Mouse (Mus musculus): ENCODE data around the gene Myh2. TPM values are rescaled to one million over a fixed set of nuclear protein-coding genes. Genes with fewer than 3 reads are reported as not detected.

Myh2 gene
- not detected in 2 replicates for polyA plus RNA-seq (2014; fragmentation: Nextera tagmentation; extraction: Ambion mirVana)

DNA sequence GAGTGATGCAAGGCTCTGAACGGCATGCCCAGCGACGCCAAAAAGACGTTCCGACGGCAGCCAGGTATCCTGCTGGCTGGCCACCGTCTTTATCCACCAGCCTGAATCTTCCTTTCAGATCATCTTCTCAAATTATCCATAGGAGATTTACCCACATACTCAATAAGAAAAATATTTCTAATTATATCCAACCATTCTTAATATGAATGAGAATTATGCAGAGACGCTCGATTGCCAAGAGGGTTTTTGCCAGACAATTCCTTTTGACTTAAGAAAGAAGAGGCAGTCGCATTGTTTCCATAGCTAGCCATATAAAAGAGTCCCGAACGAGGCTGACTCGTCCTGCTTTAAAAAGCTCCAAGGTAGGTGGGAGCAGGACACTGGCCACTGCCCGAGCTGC lies at the start of gene Myh2:
TSS of gene Myh2 (plus strand) at position 301 of the 400 bp plus-strand sequence.
- DNase-seq (ENCODE audit: low spot score) (no peak), ATAC-seq (ENCODE audit: insufficient number of reproducible peaks, low FRiP score, low TSS enrichment, low read depth) (no peak)
- WGBS = 86% methylated on average over 14 of the region's 14 CpGs
- H3K36me3 ChIP-seq (ENCODE audit: control insufficient read depth, insufficient read depth, low read length) = no peaks in the 10 kb centered on the region
- H3K4me2 ChIP-seq (ENCODE audit: low read depth, severe bottlenecking) = no peak within 1 kb of the TSS
- no peaks in the 10 kb centered on the region for H3K9me3 ChIP-seq (ENCODE audit: control insufficient read depth, low read length)
- H3K4me1 ChIP-seq (ENCODE audit: control insufficient read depth, insufficient read depth, low read length) = no peaks in the 10 kb centered on the region
- no peaks in the 10 kb centered on the region for H3K27me3 ChIP-seq (ENCODE audit: control insufficient read depth, insufficient read depth, low read length)
- H3K4me3 ChIP-seq (ENCODE audit: low read depth, low read length) = no peak within 1 kb of the TSS
- no peak within 1 kb of the TSS for H3K27ac ChIP-seq (replicated peaks; ENCODE audit: low read depth, low read length)
- H3K9ac ChIP-seq (ENCODE audit: low read length) = no peak within 1 kb of the TSS

DNA sequence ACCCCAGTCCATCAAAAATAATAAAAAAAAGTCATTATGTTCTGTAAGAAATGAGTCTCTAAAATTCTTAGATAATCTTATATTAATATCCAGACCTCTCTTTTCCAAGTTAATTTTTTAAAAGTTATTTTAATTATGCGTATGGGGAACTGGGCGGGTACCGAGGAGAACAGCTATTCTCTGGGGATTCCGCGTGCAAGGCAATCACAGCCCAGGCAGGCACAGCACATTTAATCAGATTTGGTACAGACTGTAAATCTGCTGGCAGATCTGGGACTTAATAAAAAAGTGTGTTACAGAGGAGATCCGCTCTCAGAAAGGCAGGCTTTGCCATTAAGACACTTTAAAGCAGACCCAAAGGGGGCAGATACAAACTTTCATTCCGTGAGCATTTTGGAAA lies 45.9 kb upstream of the Myh2 start:
- no peak overlapping the region for H3K4me2 ChIP-seq (ENCODE audit: low read depth, severe bottlenecking)
- H3K4me1 ChIP-seq (ENCODE audit: control insufficient read depth, insufficient read depth, low read length) = no peaks in the 10 kb centered on the region
- no peaks in the 10 kb centered on the region for H3K27me3 ChIP-seq (ENCODE audit: control insufficient read depth, insufficient read depth, low read length)
- H3K9ac ChIP-seq (ENCODE audit: low read length) = no peak overlapping the region
- 81% methylated on average over 7 of the region's 7 CpGs for WGBS
- H3K36me3 ChIP-seq (ENCODE audit: control insufficient read depth, insufficient read depth, low read length) = no peaks in the 10 kb centered on the region
- H3K27ac ChIP-seq (replicated peaks; ENCODE audit: low read depth, low read length) = no peak overlapping the region
- no peak for ATAC-seq (ENCODE audit: insufficient number of reproducible peaks, low FRiP score, low TSS enrichment, low read depth)
- no peak for DNase-seq (ENCODE audit: low spot score)
- H3K4me3 ChIP-seq (ENCODE audit: low read depth, low read length) = no peak overlapping the region
- H3K9me3 ChIP-seq (ENCODE audit: control insufficient read depth, low read length) = no peaks in the 10 kb centered on the region

DNA sequence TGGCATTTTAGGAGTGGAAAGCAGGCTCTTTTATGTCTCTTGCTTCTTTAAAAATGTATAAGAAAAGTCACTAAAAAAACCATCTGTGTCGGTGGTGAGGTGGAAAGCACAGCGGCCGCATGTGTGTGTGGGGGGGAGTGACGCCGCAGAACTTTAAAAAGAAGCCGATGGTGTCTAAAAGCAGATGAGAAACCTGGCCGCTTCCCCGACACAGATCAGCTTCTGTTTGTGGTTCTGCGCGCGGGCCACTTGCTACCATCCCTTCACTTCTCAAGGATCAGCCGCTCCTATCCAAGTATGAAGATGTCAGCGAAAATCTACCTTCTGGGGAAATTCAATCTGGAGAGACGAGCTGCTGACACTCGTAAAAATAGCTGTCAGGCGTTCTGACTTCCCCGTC lies 45.5 kb upstream of the Myh2 start:
- Histone ChIP-seq H3K9me3 (ENCODE audit: control insufficient read depth, low read length) (no peaks in the 10 kb centered on the region), H3K4me1 (ENCODE audit: control insufficient read depth, insufficient read depth, low read length) (no peaks in the 10 kb centered on the region), H3K4me2 (ENCODE audit: low read depth, severe bottlenecking) (no peak overlapping the region), H3K4me3 (ENCODE audit: low read depth, low read length) (no peak overlapping the region), H3K36me3 (ENCODE audit: control insufficient read depth, insufficient read depth, low read length) (no peaks in the 10 kb centered on the region), H3K27me3 (ENCODE audit: control insufficient read depth, insufficient read depth, low read length) (no peaks in the 10 kb centered on the region), H3K27ac (replicated peaks; ENCODE audit: low read depth, low read length) (no peak overlapping the region), H3K9ac (ENCODE audit: low read length) (no peak overlapping the region)
- DNase-seq (ENCODE audit: low spot score) (no peak), ATAC-seq (ENCODE audit: insufficient number of reproducible peaks, low FRiP score, low TSS enrichment, low read depth) (no peak)
- 74% methylated on average over 17 of the region's 17 CpGs for WGBS

DNA sequence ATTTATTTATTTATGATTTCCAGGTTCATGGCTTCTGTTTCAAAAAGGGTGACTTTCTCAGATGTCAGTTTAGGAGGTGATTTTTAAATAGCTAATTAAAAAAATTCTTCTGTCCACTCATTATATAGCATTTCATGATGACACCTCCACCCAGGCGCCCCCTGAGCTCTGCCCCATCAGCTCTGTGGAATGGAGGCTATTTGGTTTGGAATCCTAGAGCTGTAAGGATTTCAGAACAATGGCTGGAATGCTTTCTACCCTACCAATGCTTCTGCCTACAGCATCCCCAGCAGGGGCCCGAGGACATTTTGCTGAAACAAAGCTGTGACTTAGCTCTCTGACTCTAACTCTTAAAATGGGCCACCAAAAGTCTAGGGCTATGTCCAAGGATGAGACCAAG lies 37.3 kb upstream of the Myh2 start:
- ATAC-seq (ENCODE audit: insufficient number of reproducible peaks, low FRiP score, low TSS enrichment, low read depth) (no peak), DNase-seq (ENCODE audit: low spot score) (no peak)
- 90% methylated on average over 2 of the region's 2 CpGs for WGBS
- no peak overlapping the region for H3K27ac ChIP-seq (replicated peaks; ENCODE audit: low read depth, low read length)
- no peaks in the 10 kb centered on the region for H3K27me3 ChIP-seq (ENCODE audit: control insufficient read depth, insufficient read depth, low read length)
- H3K9me3 ChIP-seq (ENCODE audit: control insufficient read depth, low read length) = no peaks in the 10 kb centered on the region
- H3K4me2 ChIP-seq (ENCODE audit: low read depth, severe bottlenecking) = no peak overlapping the region
- no peak overlapping the region for H3K9ac ChIP-seq (ENCODE audit: low read length)
- H3K4me1 ChIP-seq (ENCODE audit: control insufficient read depth, insufficient read depth, low read length) = no peaks in the 10 kb centered on the region
- no peak overlapping the region for H3K4me3 ChIP-seq (ENCODE audit: low read depth, low read length)
- no peaks in the 10 kb centered on the region for H3K36me3 ChIP-seq (ENCODE audit: control insufficient read depth, insufficient read depth, low read length)

GRCm38 (mm10) chr11:67134654-67135053 lies 36.2 kb upstream of the Myh2 start:
- no peak overlapping the region for H3K9ac ChIP-seq (ENCODE audit: low read length)
- 86% methylated on average over 6 of the region's 6 CpGs for WGBS
- DNase-seq (ENCODE audit: low spot score) = no peak

DNA sequence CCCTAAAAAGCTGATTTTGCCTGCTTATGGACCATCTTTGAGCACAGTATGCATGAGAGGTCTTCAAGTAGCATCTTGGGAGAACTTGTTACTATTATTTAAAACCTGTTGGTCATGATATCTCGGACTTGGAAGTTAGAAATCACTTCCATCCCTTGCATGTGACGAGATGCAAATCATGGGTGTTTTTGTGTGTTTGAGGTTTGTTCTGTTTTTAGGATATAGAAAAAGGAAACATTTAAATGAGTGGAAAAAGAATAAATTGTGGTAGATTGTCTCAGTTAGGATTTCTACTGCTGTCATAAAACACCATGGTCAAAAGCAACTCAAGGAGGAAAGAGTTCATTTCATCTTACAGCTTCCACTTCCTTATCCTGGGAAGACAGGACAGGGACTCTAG lies 35.3 kb upstream of the Myh2 start:
- Histone ChIP-seq H3K27ac (replicated peaks; ENCODE audit: low read depth, low read length) (no peak overlapping the region), H3K9ac (ENCODE audit: low read length) (no peak overlapping the region), H3K36me3 (ENCODE audit: control insufficient read depth, insufficient read depth, low read length) (no peaks in the 10 kb centered on the region), H3K4me1 (ENCODE audit: control insufficient read depth, insufficient read depth, low read length) (no peaks in the 10 kb centered on the region), H3K4me3 (ENCODE audit: low read depth, low read length) (no peak overlapping the region), H3K4me2 (ENCODE audit: low read depth, severe bottlenecking) (no peak overlapping the region), H3K27me3 (ENCODE audit: control insufficient read depth, insufficient read depth, low read length) (no peaks in the 10 kb centered on the region), H3K9me3 (ENCODE audit: control insufficient read depth, low read length) (no peaks in the 10 kb centered on the region)
- no peak for DNase-seq (ENCODE audit: low spot score)
- WGBS = 85% methylated on average over 2 of the region's 2 CpGs
- ATAC-seq (ENCODE audit: insufficient number of reproducible peaks, low FRiP score, low TSS enrichment, low read depth) = no peak

More at GRCm38 (mm10) chr11:67134654-67135053, 36.2 kb upstream of the Myh2 start:
- Histone ChIP-seq H3K4me1 (ENCODE audit: control insufficient read depth, insufficient read depth, low read length) (no peaks in the 10 kb centered on the region), H3K4me2 (ENCODE audit: low read depth, severe bottlenecking) (no peak overlapping the region), H3K9me3 (ENCODE audit: control insufficient read depth, low read length) (no peaks in the 10 kb centered on the region), H3K36me3 (ENCODE audit: control insufficient read depth, insufficient read depth, low read length) (no peaks in the 10 kb centered on the region), H3K4me3 (ENCODE audit: low read depth, low read length) (no peak overlapping the region), H3K27me3 (ENCODE audit: control insufficient read depth, insufficient read depth, low read length) (no peaks in the 10 kb centered on the region), H3K27ac (replicated peaks; ENCODE audit: low read depth, low read length) (no peak overlapping the region)
- ATAC-seq (ENCODE audit: insufficient number of reproducible peaks, low FRiP score, low TSS enrichment, low read depth) = no peak

DNA sequence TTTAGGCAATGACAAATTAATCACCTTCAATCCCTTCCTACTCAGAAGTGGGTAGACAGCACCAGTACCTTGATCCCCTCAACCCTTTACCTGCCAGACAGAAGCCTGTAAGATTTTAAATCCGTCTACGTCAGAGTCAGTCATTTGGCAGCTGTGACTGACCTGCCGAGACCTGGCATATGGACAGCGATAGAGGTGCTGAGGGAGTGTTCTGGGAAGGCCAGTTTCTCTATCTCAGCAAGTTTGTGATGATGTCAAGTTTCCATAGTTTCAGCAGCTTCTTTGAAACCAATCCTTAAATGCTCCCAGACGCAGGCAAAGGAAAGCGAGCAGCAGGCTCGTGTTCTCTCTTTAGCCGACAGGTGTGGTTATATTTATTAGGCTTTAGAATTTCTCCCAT lies 31.3 kb upstream of the Myh2 start:
- Histone ChIP-seq H3K9ac (ENCODE audit: low read length) (no peak overlapping the region), H3K36me3 (ENCODE audit: control insufficient read depth, insufficient read depth, low read length) (no peaks in the 10 kb centered on the region)
- 58% methylated on average over 8 of the region's 8 CpGs for WGBS

GRCm38 (mm10) chr11:67140175-67140574 lies 30.7 kb upstream of the Myh2 start:
- no peaks in the 10 kb centered on the region for H3K27me3 ChIP-seq (ENCODE audit: control insufficient read depth, insufficient read depth, low read length)
- no peak overlapping the region for H3K4me2 ChIP-seq (ENCODE audit: low read depth, severe bottlenecking)
- H3K27ac ChIP-seq (replicated peaks; ENCODE audit: low read depth, low read length) = no peak overlapping the region
- no peaks in the 10 kb centered on the region for H3K9me3 ChIP-seq (ENCODE audit: control insufficient read depth, low read length)
- 84% methylated on average over 5 of the region's 5 CpGs for WGBS
- no peaks in the 10 kb centered on the region for H3K36me3 ChIP-seq (ENCODE audit: control insufficient read depth, insufficient read depth, low read length)
- ATAC-seq (ENCODE audit: insufficient number of reproducible peaks, low FRiP score, low TSS enrichment, low read depth) (no peak), DNase-seq (ENCODE audit: low spot score) (no peak)
- no peaks in the 10 kb centered on the region for H3K4me1 ChIP-seq (ENCODE audit: control insufficient read depth, insufficient read depth, low read length)
- H3K9ac ChIP-seq (ENCODE audit: low read length) = no peak overlapping the region
- H3K4me3 ChIP-seq (ENCODE audit: low read depth, low read length) = no peak overlapping the region

More for the DNA sequence above, 31.3 kb upstream of the Myh2 start:
- H3K27me3 ChIP-seq (ENCODE audit: control insufficient read depth, insufficient read depth, low read length) = no peaks in the 10 kb centered on the region
- no peak overlapping the region for H3K27ac ChIP-seq (replicated peaks; ENCODE audit: low read depth, low read length)
- H3K4me2 ChIP-seq (ENCODE audit: low read depth, severe bottlenecking) = no peak overlapping the region
- H3K4me1 ChIP-seq (ENCODE audit: control insufficient read depth, insufficient read depth, low read length) = no peaks in the 10 kb centered on the region
- DNase-seq (ENCODE audit: low spot score) (no peak), ATAC-seq (ENCODE audit: insufficient number of reproducible peaks, low FRiP score, low TSS enrichment, low read depth) (no peak)
- H3K4me3 ChIP-seq (ENCODE audit: low read depth, low read length) = no peak overlapping the region
- no peaks in the 10 kb centered on the region for H3K9me3 ChIP-seq (ENCODE audit: control insufficient read depth, low read length)

DNA sequence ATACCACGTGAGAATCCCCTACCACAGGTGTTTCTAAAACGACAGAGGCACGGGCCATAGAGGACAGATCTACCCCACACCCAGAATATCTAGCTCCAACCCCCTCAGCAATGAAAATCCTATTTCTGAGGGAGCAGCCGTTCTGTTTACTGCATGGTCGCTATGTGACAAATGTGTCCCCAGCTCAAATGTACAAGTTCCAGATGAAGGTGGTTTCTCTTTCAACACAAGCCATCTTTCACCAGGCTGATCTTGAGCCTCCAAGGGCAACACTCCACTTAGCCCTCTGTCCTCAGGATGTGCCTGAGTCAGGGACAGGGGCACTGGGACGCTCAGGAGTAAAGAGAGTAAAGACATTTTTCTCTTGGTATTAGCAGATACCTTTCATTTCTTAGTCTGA lies 29.8 kb upstream of the Myh2 start:
- Histone ChIP-seq H3K9me3 (ENCODE audit: control insufficient read depth, low read length) (no peaks in the 10 kb centered on the region), H3K4me1 (ENCODE audit: control insufficient read depth, insufficient read depth, low read length) (no peaks in the 10 kb centered on the region), H3K4me2 (ENCODE audit: low read depth, severe bottlenecking) (no peak overlapping the region), H3K36me3 (ENCODE audit: control insufficient read depth, insufficient read depth, low read length) (no peaks in the 10 kb centered on the region), H3K9ac (ENCODE audit: low read length) (no peak overlapping the region), H3K27me3 (ENCODE audit: control insufficient read depth, insufficient read depth, low read length) (no peaks in the 10 kb centered on the region), H3K4me3 (ENCODE audit: low read depth, low read length) (no peak overlapping the region), H3K27ac (replicated peaks; ENCODE audit: low read depth, low read length) (no peak overlapping the region)
- 81% methylated on average over 6 of the region's 6 CpGs for WGBS
- DNase-seq (ENCODE audit: low spot score) (no peak), ATAC-seq (ENCODE audit: insufficient number of reproducible peaks, low FRiP score, low TSS enrichment, low read depth) (no peak)

Data from limb, embryonic 11.5 days (tissue).